Mouse (Mus musculus) midbrain, embryonic 15.5 days (tissue): ENCODE measurements around the gene Tbrg1. TPM values are rescaled to one million over a fixed set of nuclear protein-coding genes. Genes with fewer than 3 reads are reported as not detected.
A peak's percentile ranks its signal among the peaks of the same experiment; 100 is the strongest.

Source experiments
- ATAC-seq: fragments of 200-750 bp; cut with Nextera tagmentation; replicated peaks from 2 replicates; pipeline ENCODE4 v1.8.0; 2017; ENCODE audit warnings: moderate TSS enrichment
- H3K27ac ChIP-seq: fragments of 300-500 bp; sonication (generic); 2 replicates; pipeline ENCODE4 v1.5.1; 2015; ENCODE audit warnings: mild to moderate bottlenecking, inconsistent platforms
- H3K27me3 ChIP-seq: fragments of 300-500 bp; sonication (generic); replicated peaks from 2 replicates; pipeline ENCODE4 v1.6.1; 2015; ENCODE audit warnings: inconsistent platforms
- H3K36me3 ChIP-seq: fragments of 300-500 bp; sonication (generic); replicated peaks from 2 replicates; pipeline ENCODE4 v1.6.1; 2015; ENCODE audit warnings: inconsistent platforms
- H3K4me1 ChIP-seq: fragments of 300-500 bp; sonication (generic); 2 replicates; pipeline ENCODE4 v1.6.1; 2015; ENCODE audit warnings: inconsistent platforms
- H3K4me2 ChIP-seq: fragments of 300-500 bp; sonication (generic); 2 replicates; pipeline ENCODE4 v1.6.1; 2015; ENCODE audit warnings: inconsistent platforms, mild to moderate bottlenecking, moderate library complexity
- H3K4me3 ChIP-seq: fragments of 300-500 bp; sonication (generic); 2 replicates; pipeline ENCODE4 v1.5.1; 2015; ENCODE audit warnings: mild to moderate bottlenecking, inconsistent platforms
- H3K9ac ChIP-seq: fragments of 300-500 bp; sonication (generic); 2 replicates; pipeline ENCODE4 v1.6.1; 2015; ENCODE audit warnings: mild to moderate bottlenecking, inconsistent platforms
- H3K9me3 ChIP-seq: fragments of 300-500 bp; sonication (generic); 2 replicates; pipeline ENCODE4 v1.6.1; 2016; ENCODE audit warnings: inconsistent platforms
- WGBS: fragments of 180-500 bp; shearing (Covaris S2); methylation state at CpG from one replicate; pipeline ENCODE4 v1.1.7; 2015; ENCODE audit warnings: mixed read lengths; 5-methylcytosine and 5-hydroxymethylcytosine counted together
- polyA plus RNA-seq: library from polyadenylated mRNA; unstranded; fragments of >200 nt; fragmentation: Nextera tagmentation; extraction: Ambion mirVana; gene quantifications from 2 replicates; pipeline ENCODE4 v1.2.1, GENCODE M21; 2015

The Tbrg1 gene
- polyA plus RNA-seq, 1 experiment from 2014 or later: 92.9 TPM

- Histone ChIP-seq H3K9me3 (no peaks in the 10 kb centered on the region), H3K27me3 (no peaks in the 10 kb centered on the region), H3K4me2 (no peak overlapping the region), H3K9ac (no peak overlapping the region), H3K36me3 (no peaks in the 10 kb centered on the region), H3K27ac (no peak overlapping the region), H3K4me1 (peaks cover 14% of the 10 kb centered on the region), H3K4me3 (no peak overlapping the region)
- no peak for ATAC-seq
- WGBS: 90% methylated on average over 6 of the region's 6 CpGs
Observed at GRCm38 (mm10) chr9:37659413-37659812, 2.3 kb upstream of the Tbrg1 start.

GRCm38 (mm10) chr9:37656439-37656881, 652 bp downstream of the Tbrg1 start:
- Histone ChIP-seq H3K4me1 (peaks cover 14% of the 10 kb centered on the region), H3K4me3 (peak overlapping the region; percentile 56), H3K9me3 (no peaks in the 10 kb centered on the region), H3K27ac (no peak overlapping the region), H3K27me3 (no peaks in the 10 kb centered on the region), H3K4me2 (peak overlapping the region; percentile 78), H3K36me3 (0 out of 2 replicates have a peak, but pooled peaks cover 3% of the 10 kb centered on the region), H3K9ac (peak overlapping the region; percentile 58)
- ATAC-seq: no peak; the same call in 1 of the 2 replicates
- WGBS: 2% methylated on average over 10 of the region's 10 CpGs

GRCm38 (mm10) chr9:37655961-37656360, 1.2 kb downstream of the Tbrg1 start:
- no peak for ATAC-seq
- Histone ChIP-seq H3K4me3 (peak overlapping the region; percentile 56), H3K4me1 (peaks cover 14% of the 10 kb centered on the region), H3K4me2 (peak overlapping the region; percentile 78), H3K36me3 (peaks cover 8% of the 10 kb centered on the region; the same call in 1 of the 2 replicates), H3K9me3 (no peaks in the 10 kb centered on the region), H3K27ac (no peak overlapping the region), H3K27me3 (no peaks in the 10 kb centered on the region), H3K9ac (no peak overlapping the region)
- 74% methylated on average over 8 of the region's 8 CpGs for WGBS

GRCm38 (mm10) chr9:37653836-37654235, 3.3 kb downstream of the Tbrg1 start:
- no peak overlapping the region for H3K4me3 ChIP-seq
- H3K9me3 ChIP-seq: no peaks in the 10 kb centered on the region
- H3K27ac ChIP-seq: no peak overlapping the region
- 83% methylated on average over 5 of the region's 5 CpGs for WGBS
- peaks cover 27% of the 10 kb centered on the region for H3K36me3 ChIP-seq
- no peaks in the 10 kb centered on the region for H3K27me3 ChIP-seq
- peaks cover 14% of the 10 kb centered on the region for H3K4me1 ChIP-seq
- ATAC-seq: no peak
- no peak overlapping the region for H3K4me2 ChIP-seq
- no peak overlapping the region for H3K9ac ChIP-seq

DNA sequence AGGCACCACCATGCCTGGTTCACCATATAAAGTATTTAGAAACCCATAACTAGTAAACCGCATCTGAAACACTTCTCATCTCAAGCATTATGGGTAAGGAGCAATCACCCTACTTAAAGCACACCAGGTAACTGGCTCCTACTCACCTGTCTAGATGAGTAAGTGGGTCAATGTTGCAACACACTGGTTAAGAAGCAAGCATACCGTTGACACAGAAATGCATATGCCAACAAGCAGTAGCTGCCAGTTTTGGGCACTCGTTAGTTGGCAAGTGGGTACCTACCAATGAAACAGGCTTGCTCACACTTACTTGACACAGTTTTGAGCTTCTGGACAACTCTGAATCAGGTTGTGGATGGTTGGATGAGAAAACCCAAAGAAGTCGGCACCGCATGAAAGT, 6.5 kb downstream of the Tbrg1 start:
- Histone ChIP-seq H3K27me3 (no peaks in the 10 kb centered on the region), H3K4me1 (no peaks in the 10 kb centered on the region), H3K27ac (no peak overlapping the region), H3K9me3 (no peaks in the 10 kb centered on the region), H3K4me2 (no peak overlapping the region), H3K4me3 (no peak overlapping the region), H3K36me3 (peaks cover 34% of the 10 kb centered on the region), H3K9ac (no peak overlapping the region)
- ATAC-seq: no peak
- WGBS: 96% methylated on average over 5 of the region's 5 CpGs

GRCm38 (mm10) chr9:37646246-37646645, 10.9 kb downstream of the Tbrg1 start:
- H3K36me3 ChIP-seq: peaks cover 31% of the 10 kb centered on the region
- H3K27ac ChIP-seq: no peak overlapping the region
- H3K9ac ChIP-seq: no peak overlapping the region
- H3K27me3 ChIP-seq: no peaks in the 10 kb centered on the region
- H3K9me3 ChIP-seq: no peaks in the 10 kb centered on the region
- no peaks in the 10 kb centered on the region for H3K4me1 ChIP-seq
- H3K4me3 ChIP-seq: no peak overlapping the region
- H3K4me2 ChIP-seq: no peak overlapping the region
- no peak for ATAC-seq
- 80% methylated on average over 3 of the region's 3 CpGs for WGBS

DNA sequence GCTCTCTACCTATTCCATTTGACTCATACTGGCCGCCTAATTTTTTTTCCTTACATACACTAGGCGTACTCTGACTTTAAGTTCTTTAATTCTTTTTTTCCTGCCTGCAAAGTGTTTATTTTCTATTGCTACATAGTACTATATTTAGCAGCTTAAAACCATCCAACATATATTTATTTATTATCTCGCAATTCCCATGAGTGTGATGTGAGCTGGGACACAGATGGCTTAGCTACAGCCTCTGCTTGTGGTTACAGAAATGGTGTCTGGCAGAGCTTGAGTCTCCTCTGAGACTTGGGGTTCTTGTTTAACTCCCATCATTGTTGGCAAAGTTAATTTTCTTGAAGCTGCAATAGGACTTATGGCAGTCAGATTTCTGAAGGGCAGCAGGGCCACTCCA, 18.4 kb downstream of the Tbrg1 start:
- Histone ChIP-seq H3K27me3 (no peaks in the 10 kb centered on the region), H3K4me3 (no peak overlapping the region), H3K4me1 (no peaks in the 10 kb centered on the region), H3K36me3 (no peaks in the 10 kb centered on the region), H3K9ac (no peak overlapping the region), H3K4me2 (no peak overlapping the region), H3K9me3 (no peaks in the 10 kb centered on the region), H3K27ac (no peak overlapping the region)
- WGBS: 88% methylated on average over 3 of the region's 3 CpGs
- ATAC-seq: no peak

GRCm38 (mm10) chr9:37636800-37637542, 20.1 kb downstream of the Tbrg1 start:
- 57% methylated on average over 6 of the region's 6 CpGs for WGBS
- Histone ChIP-seq H3K4me1 (no peaks in the 10 kb centered on the region), H3K4me3 (no peak overlapping the region), H3K9me3 (no peaks in the 10 kb centered on the region), H3K27me3 (no peaks in the 10 kb centered on the region), H3K36me3 (no peaks in the 10 kb centered on the region), H3K9ac (no peak overlapping the region), H3K27ac (no peak overlapping the region), H3K4me2 (no peak overlapping the region)
- ATAC-seq: no peak

GRCm38 (mm10) chr9:37636335-37636734, 20.8 kb downstream of the Tbrg1 start:
- Histone ChIP-seq H3K4me3 (no peak overlapping the region), H3K36me3 (no peaks in the 10 kb centered on the region), H3K27ac (no peak overlapping the region), H3K9ac (no peak overlapping the region), H3K4me1 (no peaks in the 10 kb centered on the region), H3K27me3 (no peaks in the 10 kb centered on the region), H3K9me3 (no peaks in the 10 kb centered on the region), H3K4me2 (no peak overlapping the region)
- WGBS: 14% methylated on average over 7 of the region's 7 CpGs
- no peak; the same call in 1 of the 2 replicates for ATAC-seq

GRCm38 (mm10) chr9:37634269-37634668, 22.8 kb downstream of the Tbrg1 start:
- 86% methylated on average over 3 of the region's 3 CpGs for WGBS
- Histone ChIP-seq H3K4me2 (no peak overlapping the region), H3K27me3 (no peaks in the 10 kb centered on the region), H3K9me3 (no peaks in the 10 kb centered on the region), H3K4me3 (no peak overlapping the region), H3K9ac (no peak overlapping the region), H3K4me1 (no peaks in the 10 kb centered on the region), H3K36me3 (no peaks in the 10 kb centered on the region), H3K27ac (no peak overlapping the region)
- no peak for ATAC-seq

- WGBS: 91% methylated on average over 2 of the region's 2 CpGs
- no peak overlapping the region for H3K27ac ChIP-seq
- no peaks in the 10 kb centered on the region for H3K36me3 ChIP-seq
- no peaks in the 10 kb centered on the region for H3K27me3 ChIP-seq
- H3K9me3 ChIP-seq: no peaks in the 10 kb centered on the region
- H3K4me3 ChIP-seq: no peak overlapping the region
- H3K4me1 ChIP-seq: no peaks in the 10 kb centered on the region
- no peak for ATAC-seq
- no peak overlapping the region for H3K9ac ChIP-seq
- H3K4me2 ChIP-seq: no peak overlapping the region
Observed at GRCm38 (mm10) chr9:37632305-37632704, 24.8 kb downstream of the Tbrg1 start.

DNA sequence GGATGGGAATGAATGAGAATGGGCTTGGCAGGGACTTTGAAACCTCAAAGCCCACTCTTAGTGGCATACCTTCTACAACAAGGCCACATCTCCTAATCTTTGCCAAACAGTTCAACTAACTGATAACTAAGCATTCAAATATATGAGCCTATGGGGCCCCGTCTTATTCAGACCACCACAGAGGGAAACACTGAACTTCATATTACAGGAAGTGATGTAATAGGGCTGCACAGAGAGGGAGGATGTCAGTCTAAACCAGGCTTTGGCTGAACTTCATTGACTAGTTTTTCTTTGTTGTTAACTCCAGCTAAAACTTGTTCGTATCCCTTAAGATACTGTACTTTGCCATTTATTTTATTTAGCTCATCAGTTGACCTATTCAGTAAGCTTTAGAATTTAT, 27.2 kb downstream of the Tbrg1 start:
- H3K27ac ChIP-seq: no peak overlapping the region
- no peaks in the 10 kb centered on the region for H3K27me3 ChIP-seq
- no peak overlapping the region for H3K9ac ChIP-seq
- ATAC-seq: no peak
- WGBS: 98% methylated on average over 2 of the region's 2 CpGs
- H3K36me3 ChIP-seq: no peaks in the 10 kb centered on the region
- no peaks in the 10 kb centered on the region for H3K9me3 ChIP-seq
- H3K4me1 ChIP-seq: peaks cover 19% of the 10 kb centered on the region
- no peak overlapping the region for H3K4me3 ChIP-seq
- no peak overlapping the region for H3K4me2 ChIP-seq

GRCm38 (mm10) chr9:37628581-37628980, 28.5 kb downstream of the Tbrg1 start:
- no peak overlapping the region for H3K9ac ChIP-seq
- H3K27ac ChIP-seq: no peak overlapping the region
- H3K36me3 ChIP-seq: no peaks in the 10 kb centered on the region
- no peak overlapping the region for H3K4me2 ChIP-seq
- WGBS: 38% methylated on average over 4 of the region's 4 CpGs
- ATAC-seq: no peak
- H3K4me1 ChIP-seq: peaks cover 26% of the 10 kb centered on the region
- no peak overlapping the region for H3K4me3 ChIP-seq
- H3K27me3 ChIP-seq: no peaks in the 10 kb centered on the region
- no peaks in the 10 kb centered on the region for H3K9me3 ChIP-seq
